In genomic region chr19:3564309-3564708, GRCm38 (mm10) we compare ENCODE assay signal across 10 mouse cellular contexts. TPM values are rescaled to one million over a fixed set of nuclear protein-coding genes. Genes with fewer than 3 reads are reported as not detected.
DNase-seq lines count a peak whose midpoint lies in the region; ATAC-seq and TF ChIP-seq lines count a peak whose summit lies in the region.
"Had no signal": no experiment of that assay in that cellular context is flagged by ENCODE, and none has a peak within 500 bp of the region (broad histone marks: within the 10 kb centered on the region; RNA-seq: fewer than 3 reads in every experiment).

No protein-coding gene starts in this region.

- no peaks in the 10 kb centered on the region for H3K9me3 ChIP-seq in kidney, embryonic 14.5 days (ENCODE audit: control insufficient read depth, low read length)
- no peaks in the 10 kb centered on the region for H3K9me3 ChIP-seq in heart, embryonic 15.5 days (replicated peaks)
- H3K9me3 ChIP-seq in intestine, postnatal 0 days (ENCODE audit: control insufficient read depth) = no peaks in the 10 kb centered on the region
- H3K9me3 ChIP-seq: embryonic facial prominence, embryonic 12.5 days had no signal

- no peak for TF ChIP-seq CTCF in intestine, postnatal 0 days (IDR thresholded peaks at IDR 0.05; ENCODE audit: low read depth)

- no peak overlapping the region for H3K4me2 ChIP-seq in kidney, embryonic 14.5 days (replicated peaks; ENCODE audit: low read depth, low read length)
- peak overlapping the region; percentile 54 for H3K4me2 ChIP-seq in heart, embryonic 15.5 days
- H3K4me2 ChIP-seq in intestine, postnatal 0 days (replicated peaks; ENCODE audit: low read depth) = no peak overlapping the region
- H3K4me2 ChIP-seq: embryonic facial prominence, embryonic 12.5 days had no signal

- ATAC-seq in kidney, embryonic 14.5 days (ENCODE audit: low FRiP score, low TSS enrichment) = no peak
- ATAC-seq in heart, embryonic 15.5 days (replicated peaks; ENCODE audit: insufficient number of reproducible peaks, insufficient read depth, low FRiP score, low read depth) = peak; percentile 83
- ATAC-seq in intestine, postnatal 0 days = no peak
- ATAC-seq in monocyte, adult 5-6 weeks (replicated peaks; ENCODE audit: insufficient number of reproducible peaks, low FRiP score, low TSS enrichment, poor library complexity, severe bottlenecking) = no peak; the same call in 1 of the 2 replicates

- WGBS in kidney, embryonic 14.5 days = 94% methylated on average over 3 of the region's 3 CpGs
- 26% methylated on average over 3 of the region's 3 CpGs for WGBS in heart, embryonic 15.5 days
- WGBS in intestine, postnatal 0 days = 85% methylated on average over 3 of the region's 3 CpGs

- H3K27ac ChIP-seq in kidney, embryonic 14.5 days (ENCODE audit: low read depth, low read length) = no peak overlapping the region
- peak overlapping the region; percentile 87 for H3K27ac ChIP-seq in heart, embryonic 15.5 days
- H3K27ac ChIP-seq in intestine, postnatal 0 days (ENCODE audit: low read depth, low read length) = no peak overlapping the region
- H3K27ac ChIP-seq: embryonic facial prominence, embryonic 12.5 days; liver, embryonic 14.5 days had no signal

- DNase-seq in kidney, postnatal 10 days = peak; percentile 63
- DNase-seq in gastrocnemius, postnatal 14 days = peak; percentile 61
- peak; percentile 81 for DNase-seq in lung, postnatal 14 days
- DNase-seq: thymus, postnatal 14 days had no signal

- no peaks in the 10 kb centered on the region for H3K27me3 ChIP-seq in kidney, embryonic 14.5 days (ENCODE audit: control insufficient read depth, insufficient read depth, low read length)
- no peaks in the 10 kb centered on the region for H3K27me3 ChIP-seq in heart, embryonic 15.5 days
- H3K27me3 ChIP-seq in intestine, postnatal 0 days (replicated peaks; ENCODE audit: control insufficient read depth, insufficient read depth, low read length) = no peaks in the 10 kb centered on the region
- H3K27me3 ChIP-seq: embryonic facial prominence, embryonic 12.5 days had no signal

- no peak overlapping the region for H3K9ac ChIP-seq in kidney, embryonic 14.5 days (ENCODE audit: low read depth, low read length)
- 0 out of 2 replicates have a peak overlapping the region, but pooled peaks have one; percentile 29 for H3K9ac ChIP-seq in heart, embryonic 15.5 days
- H3K9ac ChIP-seq in intestine, postnatal 0 days (ENCODE audit: low read depth, low read length) = no peak overlapping the region
- H3K9ac ChIP-seq: embryonic facial prominence, embryonic 12.5 days; liver, embryonic 14.5 days had no signal

- H3K4me1 ChIP-seq in kidney, embryonic 14.5 days (ENCODE audit: control insufficient read depth, insufficient read depth, low read length) = no peaks in the 10 kb centered on the region
- H3K4me1 ChIP-seq in heart, embryonic 15.5 days (replicated peaks) = peaks cover 55% of the 10 kb centered on the region
- H3K4me1 ChIP-seq in intestine, postnatal 0 days (replicated peaks; ENCODE audit: control insufficient read depth, insufficient read depth, low read length) = 0 out of 2 replicates have a peak, but pooled peaks cover 4% of the 10 kb centered on the region
- H3K4me1 ChIP-seq: embryonic facial prominence, embryonic 12.5 days had no signal

- intact Hi-C loops in gastrocnemius, postnatal 14 days (cut with DNase I; ENCODE audit: low total_unique reads) = no loop called here

- H3K4me3 ChIP-seq in kidney, embryonic 14.5 days (ENCODE audit: low read length) = no peak overlapping the region
- no peak overlapping the region for H3K4me3 ChIP-seq in heart, embryonic 15.5 days
- no peak overlapping the region for H3K4me3 ChIP-seq in intestine, postnatal 0 days (ENCODE audit: low read depth, low read length)
- H3K4me3 ChIP-seq: embryonic facial prominence, embryonic 12.5 days had no signal

- H3K36me3 ChIP-seq in kidney, embryonic 14.5 days (ENCODE audit: control insufficient read depth, insufficient read depth, low read length) = no peaks in the 10 kb centered on the region
- no peaks in the 10 kb centered on the region for H3K36me3 ChIP-seq in heart, embryonic 15.5 days
- no peaks in the 10 kb centered on the region for H3K36me3 ChIP-seq in intestine, postnatal 0 days (ENCODE audit: control insufficient read depth, insufficient read depth)
- H3K36me3 ChIP-seq: embryonic facial prominence, embryonic 12.5 days had no signal

RNA-seq across cellular contexts. Expression of gene Ppp6r3, which starts 11.2 kb away (rescaled TPM):
- polyA plus RNA-seq in kidney, embryonic 14.5 days (2014; fragmentation: Nextera tagmentation; extraction: Ambion mirVana) = 44.8 and 81.1 TPM in 2 replicates
- 10 to 100 TPM; 50.9 to 55.0 TPM for total RNA-seq in gastrocnemius, postnatal 14 days (2021)
- 41.3 and 46.5 TPM in 2 replicates for polyA plus RNA-seq in heart, embryonic 15.5 days (2015; fragmentation: Nextera tagmentation; extraction: Ambion mirVana)
- polyA plus RNA-seq in intestine, postnatal 0 days (2015; fragmentation: Nextera tagmentation; extraction: Ambion mirVana) = 25.7 and 28.5 TPM in 2 replicates
- total RNA-seq in monocyte, adult 5-6 weeks (2017) = 90.3 to 128 TPM (median 101 TPM) in 3 replicates
